Mouse (Mus musculus): ENCODE results near the gene Asb13. TPM values are rescaled to one million over a fixed set of nuclear protein-coding genes. Genes with fewer than 3 reads are reported as not detected.

Asb13 gene
- polyA plus RNA-seq, 3 experiments from 2014 or later, result 24.3 to 37.2 (median 25.1) TPM

- ATAC-seq, result peak; percentile 74
Observed at GRCm38 (mm10) chr13:3665308-3665723, 31.5 kb downstream of the Asb13 start.

- ATAC-seq, result no peak
Observed at GRCm38 (mm10) chr13:3667288-3667873, 33.5 kb downstream of the Asb13 start.

- ATAC-seq, result no peak
Observed at GRCm38 (mm10) chr13:3668068-3668467, 34.2 kb downstream of the Asb13 start.

- no peak for ATAC-seq
Observed at GRCm38 (mm10) chr13:3669611-3670010, 35.8 kb downstream of the Asb13 start.

- no peak for ATAC-seq
Observed at GRCm38 (mm10) chr13:3670039-3670438, 36.2 kb downstream of the Asb13 start.

GRCm38 (mm10) chr13:3673151-3673550, 39.3 kb downstream of the Asb13 start:
- no peak for ATAC-seq

- ATAC-seq, result no peak
Observed at GRCm38 (mm10) chr13:3673622-3674021, 39.8 kb downstream of the Asb13 start.

- no peak for ATAC-seq
Observed at GRCm38 (mm10) chr13:3675855-3676254, 42.0 kb downstream of the Asb13 start.

- ATAC-seq, result no peak
Observed at GRCm38 (mm10) chr13:3679098-3679497, 45.3 kb downstream of the Asb13 start.

GRCm38 (mm10) chr13:3686306-3686705, 52.5 kb downstream of the Asb13 start:
- ATAC-seq, result no peak

- ATAC-seq, result no peak
Observed at GRCm38 (mm10) chr13:3694599-3695343, 60.9 kb downstream of the Asb13 start.

GRCm38 (mm10) chr13:3696977-3697735, 63.3 kb downstream of the Asb13 start:
- no peak for ATAC-seq

- no peak for ATAC-seq
Observed at GRCm38 (mm10) chr13:3700752-3701151, 66.9 kb downstream of the Asb13 start.

Other genes with a start within 250 kb of the Asb13 start
- gene Gdi2, start 96.0 kb upstream of the Asb13 start, polyA plus RNA-seq (2017; shearing (Covaris generic)), result 1,000 to 10,000 TPM in 1 of 3 experiments, 100 to 1,000 TPM in 2; 827 to 1,261 (median 893) TPM
- gene Fam208b, start 22.9 kb upstream of the Asb13 start, polyA plus RNA-seq (2017; shearing (Covaris generic)), result 10 to 100 TPM; 14.9 to 29.4 (median 24.8) TPM
- gene Calml3, start 170.3 kb downstream of the Asb13 start, polyA plus RNA-seq (2017; shearing (Covaris generic)), result not detected
- not detected for gene Calm4, start 203.7 kb downstream of the Asb13 start, polyA plus RNA-seq (2017; shearing (Covaris generic))
- gene Calm5, start 220.1 kb downstream of the Asb13 start, polyA plus RNA-seq (2017; shearing (Covaris generic)), result not detected